Mouse (Mus musculus): ENCODE data around the gene Fam78a. TPM values are rescaled to one million over a fixed set of nuclear protein-coding genes. Genes with fewer than 3 reads are reported as not detected.

The Fam78a gene
- polyA plus RNA-seq, 1 experiment from 2014 or later: 0.56 TPM

GRCm38 (mm10) chr2:32127653-32128535 is 43.2 kb upstream of the Fam78a start:
- H3K36me3 ChIP-seq (replicated peaks; ENCODE audit: control insufficient read depth, insufficient read depth): no peaks in the 10 kb centered on the region
- H3K9me3 ChIP-seq (ENCODE audit: control insufficient read depth, low read length): no peaks in the 10 kb centered on the region
- whole genome bisulfite sequencing: 30% methylated on average over 16 of the region's 16 CpGs
- H3K27me3 ChIP-seq (ENCODE audit: control insufficient read depth, insufficient read depth, low read length): peaks cover 3% of the 10 kb centered on the region; the same call in 1 of the 2 replicates
- DNase-seq (ENCODE audit: low spot score) (no peak), ATAC-seq (ENCODE audit: low FRiP score) (no peak)
- H3K4me2 ChIP-seq (replicated peaks): no peak overlapping the region
- H3K4me3 ChIP-seq (replicated peaks; ENCODE audit: low read length): no peak overlapping the region
- no peak overlapping the region for H3K27ac ChIP-seq
- no peaks in the 10 kb centered on the region; the same call in 1 of the 2 replicates for H3K4me1 ChIP-seq (replicated peaks; ENCODE audit: control insufficient read depth, insufficient read depth, low read length)
- no peak overlapping the region for H3K9ac ChIP-seq

- ATAC-seq (ENCODE audit: low FRiP score) (no peak), DNase-seq (ENCODE audit: low spot score) (no peak)
- H3K36me3 ChIP-seq (replicated peaks; ENCODE audit: control insufficient read depth, insufficient read depth): no peaks in the 10 kb centered on the region
These were observed 37.1 kb upstream of the Fam78a start for GRCm38 (mm10) chr2:32121785-32122184.

GRCm38 (mm10) chr2:32121150-32121549 is 36.5 kb upstream of the Fam78a start:
- Histone ChIP-seq H3K4me2 (replicated peaks) (no peak overlapping the region), H3K9me3 (ENCODE audit: control insufficient read depth, low read length) (no peaks in the 10 kb centered on the region), H3K4me1 (replicated peaks; ENCODE audit: control insufficient read depth, insufficient read depth, low read length) (no peaks in the 10 kb centered on the region), H3K27me3 (ENCODE audit: control insufficient read depth, insufficient read depth, low read length) (no peaks in the 10 kb centered on the region), H3K9ac (no peak overlapping the region), H3K27ac (no peak overlapping the region), H3K36me3 (replicated peaks; ENCODE audit: control insufficient read depth, insufficient read depth) (no peaks in the 10 kb centered on the region), H3K4me3 (replicated peaks; ENCODE audit: low read length) (no peak overlapping the region)
- no peak for ATAC-seq (ENCODE audit: low FRiP score)
- 70% methylated on average over 5 of the region's 5 CpGs for WGBS
- no peak for DNase-seq (ENCODE audit: low spot score)

More at GRCm38 (mm10) chr2:32121785-32122184, 37.1 kb upstream of the Fam78a start:
- Histone ChIP-seq H3K9me3 (ENCODE audit: control insufficient read depth, low read length) (no peaks in the 10 kb centered on the region), H3K4me1 (replicated peaks; ENCODE audit: control insufficient read depth, insufficient read depth, low read length) (no peaks in the 10 kb centered on the region), H3K9ac (no peak overlapping the region), H3K27me3 (ENCODE audit: control insufficient read depth, insufficient read depth, low read length) (no peaks in the 10 kb centered on the region), H3K27ac (no peak overlapping the region), H3K4me3 (replicated peaks; ENCODE audit: low read length) (no peak overlapping the region), H3K4me2 (replicated peaks) (no peak overlapping the region)
- WGBS: 76% methylated on average over 2 of the region's 2 CpGs

- ATAC-seq (ENCODE audit: low FRiP score) (no peak), DNase-seq (ENCODE audit: low spot score) (no peak)
- no peak overlapping the region for H3K4me2 ChIP-seq (replicated peaks)
- H3K9me3 ChIP-seq (ENCODE audit: control insufficient read depth, low read length): no peaks in the 10 kb centered on the region
- no peaks in the 10 kb centered on the region for H3K36me3 ChIP-seq (replicated peaks; ENCODE audit: control insufficient read depth, insufficient read depth)
- no peak overlapping the region for H3K9ac ChIP-seq
- H3K4me1 ChIP-seq (replicated peaks; ENCODE audit: control insufficient read depth, insufficient read depth, low read length): no peaks in the 10 kb centered on the region
- no peaks in the 10 kb centered on the region for H3K27me3 ChIP-seq (ENCODE audit: control insufficient read depth, insufficient read depth, low read length)
- H3K4me3 ChIP-seq (replicated peaks; ENCODE audit: low read length): no peak overlapping the region
- no peak overlapping the region for H3K27ac ChIP-seq
- WGBS: 88% methylated on average over 20 of the region's 20 CpGs
These were observed 35.4 kb upstream of the Fam78a start for GRCm38 (mm10) chr2:32119802-32120750.

GRCm38 (mm10) chr2:32115851-32116268 is 31.2 kb upstream of the Fam78a start:
- no peak overlapping the region for H3K27ac ChIP-seq
- no peak overlapping the region for H3K4me3 ChIP-seq (replicated peaks; ENCODE audit: low read length)
- H3K9ac ChIP-seq: no peak overlapping the region
- H3K36me3 ChIP-seq (replicated peaks; ENCODE audit: control insufficient read depth, insufficient read depth): peaks cover under 1% of the 10 kb centered on the region; the same call in 1 of the 2 replicates
- no peak for ATAC-seq (ENCODE audit: low FRiP score)
- H3K27me3 ChIP-seq (ENCODE audit: control insufficient read depth, insufficient read depth, low read length): no peaks in the 10 kb centered on the region
- 94% methylated on average over 4 of the region's 4 CpGs for WGBS
- DNase-seq (ENCODE audit: low spot score): no peak
- no peaks in the 10 kb centered on the region for H3K9me3 ChIP-seq (ENCODE audit: control insufficient read depth, low read length)
- no peak overlapping the region for H3K4me2 ChIP-seq (replicated peaks)
- H3K4me1 ChIP-seq (replicated peaks; ENCODE audit: control insufficient read depth, insufficient read depth, low read length): no peaks in the 10 kb centered on the region

GRCm38 (mm10) chr2:32112548-32112947 is 27.9 kb upstream of the Fam78a start:
- no peak for ATAC-seq (ENCODE audit: low FRiP score)

GRCm38 (mm10) chr2:32111268-32111667 is 26.6 kb upstream of the Fam78a start:
- no peak for DNase-seq (ENCODE audit: low spot score)
- no peaks in the 10 kb centered on the region for H3K9me3 ChIP-seq (ENCODE audit: control insufficient read depth, low read length)
- H3K27me3 ChIP-seq (ENCODE audit: control insufficient read depth, insufficient read depth, low read length): no peaks in the 10 kb centered on the region
- no peak overlapping the region for H3K4me2 ChIP-seq (replicated peaks)
- H3K36me3 ChIP-seq (replicated peaks; ENCODE audit: control insufficient read depth, insufficient read depth): peaks cover 20% of the 10 kb centered on the region
- ATAC-seq (ENCODE audit: low FRiP score): no peak
- 100% methylated on average over 1 of the region's 1 CpGs for WGBS
- no peak overlapping the region for H3K9ac ChIP-seq
- H3K4me1 ChIP-seq (replicated peaks; ENCODE audit: control insufficient read depth, insufficient read depth, low read length): no peaks in the 10 kb centered on the region
- no peak overlapping the region for H3K27ac ChIP-seq
- H3K4me3 ChIP-seq (replicated peaks; ENCODE audit: low read length): no peak overlapping the region

More at GRCm38 (mm10) chr2:32112548-32112947, 27.9 kb upstream of the Fam78a start:
- Histone ChIP-seq H3K4me3 (replicated peaks; ENCODE audit: low read length) (no peak overlapping the region), H3K36me3 (replicated peaks; ENCODE audit: control insufficient read depth, insufficient read depth) (peaks cover 20% of the 10 kb centered on the region), H3K27me3 (ENCODE audit: control insufficient read depth, insufficient read depth, low read length) (no peaks in the 10 kb centered on the region), H3K9me3 (ENCODE audit: control insufficient read depth, low read length) (no peaks in the 10 kb centered on the region), H3K9ac (no peak overlapping the region), H3K27ac (no peak overlapping the region), H3K4me1 (replicated peaks; ENCODE audit: control insufficient read depth, insufficient read depth, low read length) (no peaks in the 10 kb centered on the region), H3K4me2 (replicated peaks) (no peak overlapping the region)
- no peak for DNase-seq (ENCODE audit: low spot score)
- 80% methylated on average over 2 of the region's 2 CpGs for WGBS

GRCm38 (mm10) chr2:32105930-32106329 is 21.3 kb upstream of the Fam78a start:
- ATAC-seq (ENCODE audit: low FRiP score): no peak
- no peak for DNase-seq (ENCODE audit: low spot score)
- H3K4me1 ChIP-seq (replicated peaks; ENCODE audit: control insufficient read depth, insufficient read depth, low read length): peaks cover 10% of the 10 kb centered on the region
- H3K27me3 ChIP-seq (ENCODE audit: control insufficient read depth, insufficient read depth, low read length): no peaks in the 10 kb centered on the region
- H3K4me2 ChIP-seq (replicated peaks): no peak overlapping the region
- H3K9ac ChIP-seq: no peak overlapping the region
- no peaks in the 10 kb centered on the region for H3K9me3 ChIP-seq (ENCODE audit: control insufficient read depth, low read length)
- WGBS: 90% methylated on average over 7 of the region's 7 CpGs
- peaks cover 20% of the 10 kb centered on the region for H3K36me3 ChIP-seq (replicated peaks; ENCODE audit: control insufficient read depth, insufficient read depth)
- no peak overlapping the region for H3K27ac ChIP-seq
- no peak overlapping the region for H3K4me3 ChIP-seq (replicated peaks; ENCODE audit: low read length)
